Mouse (Mus musculus) MEL (cell line): ENCODE measurements around the gene Nccrp1.
"Not testable (repeated sequence)": the region's sequence is repeated elsewhere in the genome, so short reads cannot be mapped to it uniquely, and the experiment has no call there.

ENCODE experiments used
- CHD2 ChIP-seq: IDR thresholded peaks from 2 replicates; pipeline ENCODE4 v1.6.1; 2011; ENCODE audit warnings: low read length, improper control_type of control experiment
- CTCF ChIP-seq, 3 experiments: IDR thresholded peaks in 2 of 3; conservative IDR thresholded peaks in 1 of 3; 2 replicates each; pipeline ENCODE4 v1.5.1; 2011 to 2012; ENCODE audit warnings: low read length in 3 of 3, low read depth in 2 of 3, mild to moderate bottlenecking in 2 of 3, improper control_type of control experiment in 1 of 3, inconsistent platforms in 1 of 3, mixed read lengths in 1 of 3, moderate library complexity in 1 of 3; ENCODE audit not compliant: control insufficient read depth in 1 of 3, insufficient read depth in 1 of 3, poor library complexity in 1 of 3, severe bottlenecking in 1 of 3
- EP300 ChIP-seq, 2 experiments: IDR thresholded peaks; 2 replicates each; pipeline ENCODE4 v1.6.1; 2011; ENCODE audit warnings: improper control_type of control experiment in 2 of 2, low read length in 2 of 2, low read depth in 1 of 2, mild to moderate bottlenecking in 1 of 2
- GATA1 ChIP-seq: IDR thresholded peaks from 2 replicates; pipeline ENCODE4 v1.6.1; 2011; ENCODE audit warnings: low read depth, low read length, improper control_type of control experiment
- MAFK ChIP-seq: IDR thresholded peaks from 2 replicates; pipeline ENCODE4 v1.6.1; 2011; ENCODE audit warnings: low read depth, mild to moderate bottlenecking, low read length, improper control_type of control experiment, borderline replicate concordance
- MXI1 ChIP-seq: IDR thresholded peaks from 2 replicates; pipeline ENCODE4 v1.6.1; 2011; ENCODE audit warnings: mild to moderate bottlenecking, low read depth, low read length, improper control_type of control experiment
- POLR2A ChIP-seq, 2 experiments: IDR thresholded peaks; 2 replicates each; pipeline ENCODE4 v1.6.1; 2011 to 2012; ENCODE audit warnings: low read length in 2 of 2, mild to moderate bottlenecking in 2 of 2, control low read depth in 1 of 2, improper control_type of control experiment in 1 of 2, low read depth in 1 of 2, moderate library complexity in 1 of 2; ENCODE audit not compliant: control insufficient read depth in 1 of 2, insufficient read depth in 1 of 2, poor library complexity in 1 of 2
- RAD21 ChIP-seq: IDR thresholded peaks from 2 replicates; pipeline ENCODE4 v1.6.1; 2011; ENCODE audit warnings: mild to moderate bottlenecking, low read depth, low read length, improper control_type of control experiment
- SMC3 ChIP-seq: IDR thresholded peaks from 2 replicates; pipeline ENCODE4 v1.6.1; 2011; ENCODE audit warnings: low read depth, low read length, improper control_type of control experiment
- USF2 ChIP-seq, 2 experiments: IDR thresholded peaks; 2 replicates each; pipeline ENCODE4 v1.6.1; 2011 to 2012; ENCODE audit warnings: improper control_type of control experiment in 2 of 2, low read length in 2 of 2, borderline replicate concordance in 1 of 2, inconsistent platforms in 1 of 2, low read depth in 1 of 2, mild to moderate bottlenecking in 1 of 2; ENCODE audit not compliant: insufficient read depth in 1 of 2
- ZMIZ1 ChIP-seq: IDR thresholded peaks from 2 replicates; pipeline ENCODE4 v1.6.1; 2012; ENCODE audit warnings: low read depth, mild to moderate bottlenecking, inconsistent platforms, low read length, improper control_type of control experiment, moderate library complexity

DNA sequence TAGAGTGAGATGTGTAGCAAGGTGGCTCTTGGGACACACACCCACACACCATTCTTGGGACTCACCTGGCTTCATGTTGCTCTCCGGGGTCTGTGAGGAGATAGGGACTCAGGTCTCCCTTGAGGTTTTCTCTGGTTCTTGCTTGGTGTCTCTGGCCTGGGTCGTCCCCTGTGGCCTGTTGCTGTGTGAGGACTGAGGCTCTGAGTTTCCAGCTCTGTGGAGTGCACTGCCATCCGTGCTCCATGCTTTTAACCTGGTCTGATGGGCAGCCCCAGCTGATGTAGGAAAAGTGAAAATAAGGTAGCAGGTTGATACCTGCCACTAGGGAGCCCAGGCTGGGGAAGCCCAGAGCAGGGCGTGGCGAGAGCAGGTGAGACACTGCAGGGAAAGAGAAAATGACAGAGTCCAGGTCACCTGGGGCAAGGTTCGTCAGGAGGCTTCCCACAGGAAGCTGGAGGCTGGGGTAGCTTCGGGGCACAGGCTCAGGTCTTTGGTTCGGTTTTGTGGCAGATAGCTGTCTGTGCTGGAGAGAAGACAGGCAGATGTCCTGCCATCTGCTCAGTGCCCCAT is 36.6 kb downstream of the Nccrp1 start, which contains the start of gene Ifnl2:
- not testable (repeated sequence) for TF ChIP-seq CTCF (IDR thresholded peaks at IDR 0.05 in 2 of 3, conservative IDR thresholded peaks at IDR 0.05 in 1 of 3; ENCODE audit: control insufficient read depth in 1 of 3, insufficient read depth in 1 of 3, low read depth in 2 of 3, low read length in 3 of 3, poor library complexity in 1 of 3, severe bottlenecking in 1 of 3); USF2 (IDR thresholded peaks at IDR 0.05; ENCODE audit: borderline replicate concordance in 1 of 2, insufficient read depth in 1 of 2, low read depth in 1 of 2, low read length in 2 of 2); CHD2; POLR2A (IDR thresholded peaks at IDR 0.05; ENCODE audit: control insufficient read depth in 1 of 2, insufficient read depth in 1 of 2, low read depth in 1 of 2, low read length in 2 of 2, poor library complexity in 1 of 2); GATA1; SMC3; EP300 (IDR thresholded peaks at IDR 0.05; ENCODE audit: low read depth in 1 of 2, low read length in 2 of 2); ZMIZ1; MAFK; RAD21; MXI1
